Mouse (Mus musculus): ENCODE data around the gene Bcl6b. TPM values are rescaled to one million over a fixed set of nuclear protein-coding genes. Genes with fewer than 3 reads are reported as not detected.

Bcl6b gene
- total RNA-seq, 4 experiments from 2014 or later = 1.2 to 3.9 (median 2.3) TPM

DNA sequence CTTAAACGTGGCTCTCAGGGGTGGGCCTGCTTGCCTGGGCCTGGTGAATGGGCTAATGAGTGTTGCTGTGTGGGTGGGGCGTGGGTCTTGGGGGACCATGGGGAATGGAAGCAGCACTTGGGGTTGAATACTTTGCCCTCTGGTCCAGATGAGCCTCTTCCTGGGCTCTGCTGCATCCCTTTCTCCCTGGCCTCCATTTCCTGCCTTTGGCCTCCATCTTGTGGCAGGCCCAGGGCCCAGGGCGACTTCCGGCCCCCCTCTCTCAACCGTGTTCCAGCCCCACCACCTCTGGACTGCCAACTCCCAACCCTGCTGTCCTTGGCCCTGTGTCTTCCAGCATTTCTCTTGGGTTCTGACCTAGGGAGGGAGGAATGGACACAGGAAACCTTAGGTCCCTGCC, 4.4 kb upstream of the Bcl6b start:
- peak in 1 of 2 experiments; percentile 49 for DNase-seq (ENCODE audit: low spot score in 2 of 2)

DNA sequence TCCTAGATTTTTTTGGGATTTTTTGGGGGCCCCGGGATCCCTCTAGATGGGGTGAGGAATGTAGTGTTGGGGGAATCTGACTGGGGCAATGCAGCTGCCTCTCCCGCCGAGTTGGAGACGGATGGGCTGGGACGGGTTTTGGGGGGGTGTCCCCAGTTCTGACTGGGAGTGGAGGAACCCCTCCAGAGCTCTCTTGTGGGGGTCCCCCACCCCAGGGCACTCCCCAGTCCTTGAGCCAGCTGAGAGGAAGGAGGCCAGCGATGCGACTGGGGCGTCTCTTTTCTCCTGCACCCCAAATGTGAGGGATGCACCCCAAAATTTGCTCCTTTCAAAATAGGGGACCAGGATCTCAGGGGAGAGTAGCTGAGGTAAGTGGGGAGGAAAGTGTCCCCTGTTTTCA, 3.4 kb upstream of the Bcl6b start:
- no peak for DNase-seq (ENCODE audit: low spot score in 2 of 2)

DNA sequence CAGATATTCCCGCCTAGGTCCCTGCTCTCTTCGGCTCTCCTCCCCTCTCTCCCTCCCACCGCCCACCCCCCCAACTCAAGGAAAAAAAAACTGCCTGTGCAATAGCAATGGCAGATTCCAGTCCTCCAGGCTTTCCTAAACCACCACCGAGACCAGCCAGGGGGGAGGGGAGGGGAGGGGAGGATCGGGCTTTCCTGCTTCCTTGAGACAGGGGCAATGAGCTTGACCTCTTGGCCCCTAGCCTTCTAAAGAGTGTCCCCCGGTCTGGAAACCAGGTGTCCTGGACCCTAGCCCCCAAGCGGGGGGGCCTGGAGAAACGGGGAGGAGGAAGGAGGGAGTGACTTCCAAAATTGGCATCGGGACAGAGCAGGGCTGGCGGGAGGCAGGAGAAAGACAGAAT, 2.9 kb upstream of the Bcl6b start:
- DNase-seq (ENCODE audit: low spot score in 2 of 2) = no peak

DNA sequence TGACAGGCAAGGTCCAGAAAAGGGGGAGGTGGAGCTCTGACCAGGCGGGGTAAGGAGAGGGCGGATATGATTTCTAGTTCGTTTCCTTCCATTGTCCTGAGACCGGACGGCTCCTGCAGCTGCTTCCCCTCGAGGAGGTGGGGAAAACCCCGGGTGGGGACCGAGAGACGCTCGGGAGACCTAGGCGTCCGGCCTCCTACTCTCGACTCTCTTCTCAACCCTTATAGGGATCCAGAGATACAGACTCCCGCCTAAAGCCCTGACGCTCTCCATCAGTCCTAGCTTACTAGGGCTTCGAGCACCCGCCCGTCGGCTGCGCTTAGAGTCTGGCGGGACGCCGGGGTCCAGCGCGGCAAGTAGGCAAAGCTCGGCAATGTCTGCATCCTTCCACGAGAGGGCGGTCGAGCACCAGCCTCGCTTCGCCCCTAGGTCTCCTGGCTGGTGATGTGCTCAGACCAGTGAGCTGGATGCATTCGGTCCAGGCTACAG, 685 bp upstream of the Bcl6b start:
- peak; percentile 59 to 71 for DNase-seq (ENCODE audit: low spot score in 2 of 2)

DNA sequence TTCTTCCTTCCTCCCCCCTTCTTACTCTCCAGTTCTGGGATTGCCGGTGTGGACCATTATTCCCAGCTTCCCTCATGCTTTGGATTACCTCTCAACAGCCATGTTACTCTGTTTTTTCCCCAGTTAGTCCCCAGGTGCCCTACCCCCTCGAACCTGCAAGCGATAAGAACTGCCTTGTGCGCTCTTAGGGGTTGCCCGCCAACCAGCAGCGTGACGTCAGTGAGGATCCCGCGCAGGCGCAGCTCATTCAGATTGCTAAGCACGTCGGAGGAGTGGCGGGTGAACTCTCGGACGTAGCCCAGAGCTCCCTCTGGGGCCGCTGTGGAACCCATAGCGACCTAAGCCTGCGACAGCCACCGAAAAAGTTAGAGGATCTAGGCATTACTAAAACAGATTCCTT, 770 bp downstream of the Bcl6b start:
- DNase-seq (ENCODE audit: low spot score in 2 of 2) = peak; percentile 62 to 66

DNA sequence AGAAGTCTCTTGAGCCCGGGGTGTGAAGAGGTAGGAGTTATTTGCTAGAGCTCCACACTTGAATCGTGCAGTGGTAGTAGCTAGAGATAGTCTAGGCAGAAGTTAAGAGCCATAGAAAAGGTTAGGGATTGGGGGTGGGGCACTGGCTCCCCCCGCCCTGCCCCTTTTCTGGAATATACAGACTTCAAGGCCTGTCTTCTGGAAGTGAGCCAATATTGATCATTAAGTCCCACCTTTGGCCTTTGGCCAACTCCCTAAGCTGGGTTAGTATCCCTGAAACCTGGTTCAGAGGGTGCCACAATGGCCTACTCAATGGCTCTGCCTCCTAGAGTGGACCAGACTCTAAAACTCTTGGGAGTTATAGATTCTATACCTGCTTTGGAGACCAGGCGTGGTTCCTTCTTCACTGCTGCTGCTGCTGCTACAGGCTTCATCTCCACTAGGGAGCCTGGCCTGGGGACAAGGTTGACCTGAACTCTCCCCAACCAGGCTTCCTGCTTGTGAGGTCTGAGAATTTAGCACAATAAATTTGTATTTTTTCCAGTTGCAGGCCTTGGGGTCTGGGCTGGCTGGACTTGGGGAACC, 1.8 kb downstream of the Bcl6b start:
- DNase-seq (ENCODE audit: low spot score in 2 of 2) = no peak

DNA sequence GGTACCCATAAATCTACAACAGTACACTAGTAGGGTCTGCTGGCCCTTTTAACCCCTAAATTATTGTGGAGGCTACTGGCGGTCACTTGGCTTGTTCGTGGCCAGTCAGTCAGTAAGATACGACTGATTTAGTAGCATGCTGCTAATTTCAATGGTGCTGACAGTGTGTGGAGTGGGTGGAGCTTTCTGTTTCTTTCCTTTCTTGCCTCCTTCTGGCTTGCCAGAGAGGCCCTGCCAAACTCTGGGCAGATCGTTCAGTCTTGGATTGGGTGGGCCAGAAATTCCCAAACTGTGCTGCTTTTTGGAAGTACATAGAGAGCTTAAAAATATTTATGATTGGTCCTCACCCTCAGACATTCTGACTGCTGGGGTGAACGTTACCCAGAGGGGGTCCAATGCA, 2.5 kb downstream of the Bcl6b start:
- DNase-seq (ENCODE audit: low spot score in 2 of 2) = no peak

DNA sequence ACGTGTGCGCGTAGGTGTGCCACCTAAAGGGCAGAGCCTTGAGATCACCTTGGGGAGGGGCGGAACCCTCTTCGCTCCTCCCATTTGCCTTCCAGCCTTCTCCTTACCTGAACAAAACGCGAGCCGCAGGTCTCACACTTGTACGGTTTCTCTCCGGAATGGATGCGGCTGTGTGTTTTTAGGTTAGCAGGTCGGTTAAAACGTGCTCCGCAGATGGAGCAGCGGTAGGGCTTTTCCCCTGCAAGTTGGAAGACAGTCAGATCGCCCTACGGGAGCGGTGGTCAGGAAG, 3.1 kb downstream of the Bcl6b start:
- DNase-seq (ENCODE audit: low spot score in 2 of 2) = no peak

DNA sequence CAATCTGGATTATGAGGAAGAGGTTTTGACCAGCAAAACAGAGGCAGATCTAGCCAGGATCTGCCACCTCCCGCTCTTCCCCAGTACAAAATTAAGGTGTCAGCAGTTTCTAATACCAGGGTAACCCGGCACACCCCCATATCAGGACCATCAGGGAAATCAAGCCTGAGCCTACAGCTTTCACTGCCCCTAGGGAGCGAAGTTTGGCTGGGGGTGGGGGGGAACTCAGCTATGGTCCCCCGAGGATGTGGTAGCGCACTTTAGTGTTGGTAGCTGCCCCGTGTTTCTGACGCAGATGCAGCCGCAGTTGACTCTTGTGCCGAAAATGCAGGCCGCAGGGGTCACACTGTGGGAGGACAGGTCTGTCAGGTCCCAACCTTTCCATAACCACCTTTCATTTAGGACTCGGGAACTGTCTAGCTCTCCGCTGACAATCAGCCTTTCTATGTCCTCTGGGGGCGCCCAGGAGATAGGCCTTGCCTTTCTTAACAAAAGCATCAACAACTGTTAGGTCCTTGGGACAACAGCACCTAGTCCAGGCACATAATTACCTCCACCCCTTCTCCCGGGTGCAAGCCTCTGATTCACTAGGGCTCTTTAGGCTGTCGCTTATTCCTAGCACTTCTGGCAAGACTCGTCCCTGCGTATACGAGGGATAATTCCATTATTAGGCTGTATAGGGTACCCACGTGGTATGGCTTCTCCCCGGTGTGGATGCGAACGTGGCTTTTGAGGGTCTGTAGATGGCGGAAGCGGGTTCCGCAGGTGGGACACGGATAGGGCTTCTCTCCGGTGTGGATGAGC, 3.6 kb downstream of the Bcl6b start:
- no peak for DNase-seq (ENCODE audit: low spot score in 2 of 2)

DNA sequence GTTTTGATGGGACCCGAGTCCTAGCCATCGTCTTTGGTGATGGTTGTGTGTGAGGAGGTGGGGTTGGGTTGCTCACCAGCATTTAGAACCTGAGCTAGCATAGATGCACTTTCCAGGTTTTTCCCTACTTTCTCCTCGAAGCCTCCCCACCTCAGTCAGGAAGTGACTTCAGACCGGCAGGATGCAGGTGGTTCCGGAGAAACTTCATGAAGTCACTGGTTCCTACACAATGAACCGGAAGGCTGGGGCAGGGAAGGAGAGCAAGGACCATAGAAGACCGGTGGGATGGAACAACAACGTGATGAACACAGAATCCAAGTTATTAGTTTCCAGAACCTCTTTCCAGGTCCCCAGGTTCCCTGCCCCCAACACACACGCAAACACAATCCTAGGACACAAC, 5.9 kb downstream of the Bcl6b start:
- no peak for DNase-seq (ENCODE audit: low spot score in 2 of 2)

DNA sequence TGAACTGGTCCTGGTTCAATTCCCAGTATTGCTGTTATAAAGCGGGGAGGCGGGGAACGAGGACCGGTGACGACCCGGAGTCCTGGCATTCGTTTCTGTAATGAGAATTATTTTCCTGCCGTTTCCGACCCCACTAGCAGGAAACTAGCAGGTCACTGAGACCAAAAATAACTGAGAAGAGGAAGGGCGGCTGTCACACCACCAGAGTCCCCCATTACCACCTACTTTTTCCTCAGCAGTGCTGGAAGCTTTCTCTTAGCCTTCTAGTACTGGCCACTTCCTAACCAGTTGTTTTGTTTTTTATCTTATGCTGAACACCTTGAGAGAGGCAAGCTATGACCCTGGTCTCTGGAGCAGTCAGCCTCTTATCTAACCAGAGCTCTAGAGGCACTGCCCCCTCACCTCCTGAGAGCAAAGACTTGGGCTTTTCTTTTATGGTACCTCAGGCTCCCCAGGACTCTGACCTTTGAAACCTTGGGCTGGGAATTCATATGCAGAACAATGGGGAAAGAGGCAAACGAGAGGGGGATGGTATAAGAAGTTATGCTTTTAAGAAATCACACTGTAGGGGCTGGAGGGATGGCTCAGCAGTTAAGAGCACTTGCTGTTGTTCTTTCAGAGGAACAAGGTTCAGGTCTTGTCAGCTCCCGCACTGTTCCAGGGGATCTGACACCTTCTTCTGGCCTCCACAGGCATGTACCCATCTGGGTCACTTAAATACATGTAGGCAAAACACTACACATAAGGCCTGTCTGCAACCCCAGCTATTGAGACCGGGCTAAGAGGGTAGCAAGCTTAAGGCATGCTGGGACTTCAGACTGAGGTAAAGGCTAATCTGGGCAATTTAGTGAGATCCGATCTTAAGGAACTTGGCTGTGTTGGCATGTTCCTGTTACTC, 7.7 kb downstream of the Bcl6b start:
- DNase-seq (ENCODE audit: low spot score in 2 of 2) = no peak

DNA sequence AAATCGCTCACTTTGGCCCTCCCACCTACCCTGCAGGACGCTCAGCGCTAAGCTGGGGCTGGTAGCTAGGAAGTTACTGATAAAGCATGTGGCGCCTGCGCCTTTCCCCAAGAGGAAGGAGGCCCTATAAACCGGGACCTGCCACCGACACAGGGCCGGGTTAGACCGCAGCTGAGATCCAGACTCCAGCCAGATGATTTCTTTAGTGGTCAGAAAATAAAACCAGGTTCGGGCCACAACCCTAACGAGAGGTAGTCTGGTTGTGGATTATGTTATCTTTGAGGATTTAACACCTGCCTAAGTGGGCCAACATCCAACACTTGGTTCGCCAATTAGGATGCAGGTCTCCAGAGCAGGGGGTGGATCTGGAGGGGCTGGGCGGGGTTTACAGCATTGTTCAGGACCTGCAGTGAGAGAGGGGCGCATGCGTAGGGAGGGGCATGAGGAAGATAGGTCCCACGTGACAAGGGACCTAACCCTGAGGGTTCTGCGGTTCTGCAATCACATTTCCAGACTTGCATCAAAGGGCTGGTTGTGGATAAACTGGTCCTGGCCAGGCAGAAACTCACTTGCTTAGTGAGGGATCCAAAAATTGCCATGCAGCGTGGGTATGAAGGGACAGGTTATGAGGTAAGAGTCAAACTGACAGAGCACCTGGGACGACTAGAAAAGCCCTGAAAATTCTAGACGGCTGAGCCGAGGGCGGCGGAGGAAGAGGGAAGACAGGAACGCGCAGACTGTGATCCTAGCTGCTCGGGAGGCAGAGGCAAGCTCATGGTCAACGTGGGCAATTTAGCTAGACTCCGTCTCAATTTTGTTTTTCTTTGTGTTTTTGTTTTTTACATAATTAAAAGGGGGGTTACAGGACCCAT, 8.6 kb downstream of the Bcl6b start, which contains the start of gene Slc16a13:
Gene Slc16a13, minus strand, starts transcription at position 334 of the 872 bp plus-strand sequence.
- DNase-seq (ENCODE audit: low spot score in 2 of 2) = peak; percentile 67 to 80

DNA sequence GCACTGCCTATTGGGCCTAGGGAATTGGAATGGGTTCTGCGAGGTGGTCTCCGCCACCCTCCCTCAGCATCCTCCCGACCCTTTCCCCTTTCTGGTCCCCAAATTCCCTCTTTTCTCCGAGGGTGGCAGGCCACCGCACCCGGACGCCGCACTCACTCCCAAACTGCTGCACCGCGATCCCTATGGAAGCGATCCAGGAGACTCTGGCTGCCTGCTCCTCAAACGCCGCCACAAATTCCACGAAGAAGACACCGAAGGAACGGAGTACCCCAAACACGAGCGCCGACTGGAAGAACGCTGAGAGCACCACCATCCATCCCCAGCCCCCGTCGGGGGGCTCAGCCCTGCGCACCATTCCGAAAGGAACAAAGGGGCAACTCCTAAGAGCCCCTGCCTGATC, 9.3 kb downstream of the Bcl6b start:
- no peak for DNase-seq (ENCODE audit: low spot score in 2 of 2)

DNA sequence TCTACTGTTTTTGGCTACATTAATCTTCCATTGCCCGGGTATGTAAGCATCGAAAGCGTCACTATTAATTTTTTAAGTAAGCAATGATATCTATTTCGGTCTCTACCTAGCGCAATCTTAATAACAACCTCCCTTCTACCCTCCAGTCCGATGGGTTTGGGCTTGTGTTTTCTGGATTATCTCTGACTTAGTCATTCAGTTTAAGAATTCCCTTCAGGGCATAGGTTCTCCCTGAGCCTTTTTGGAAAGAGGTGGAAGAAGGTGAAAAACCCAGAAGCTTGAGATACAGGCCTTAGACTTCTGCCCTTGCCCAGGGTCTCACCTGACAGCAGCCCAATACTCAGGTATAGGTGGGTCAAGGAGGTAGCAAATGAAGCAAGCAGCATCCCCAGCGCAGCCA, 9.7 kb downstream of the Bcl6b start:
- DNase-seq (ENCODE audit: low spot score in 2 of 2) = no peak

DNA sequence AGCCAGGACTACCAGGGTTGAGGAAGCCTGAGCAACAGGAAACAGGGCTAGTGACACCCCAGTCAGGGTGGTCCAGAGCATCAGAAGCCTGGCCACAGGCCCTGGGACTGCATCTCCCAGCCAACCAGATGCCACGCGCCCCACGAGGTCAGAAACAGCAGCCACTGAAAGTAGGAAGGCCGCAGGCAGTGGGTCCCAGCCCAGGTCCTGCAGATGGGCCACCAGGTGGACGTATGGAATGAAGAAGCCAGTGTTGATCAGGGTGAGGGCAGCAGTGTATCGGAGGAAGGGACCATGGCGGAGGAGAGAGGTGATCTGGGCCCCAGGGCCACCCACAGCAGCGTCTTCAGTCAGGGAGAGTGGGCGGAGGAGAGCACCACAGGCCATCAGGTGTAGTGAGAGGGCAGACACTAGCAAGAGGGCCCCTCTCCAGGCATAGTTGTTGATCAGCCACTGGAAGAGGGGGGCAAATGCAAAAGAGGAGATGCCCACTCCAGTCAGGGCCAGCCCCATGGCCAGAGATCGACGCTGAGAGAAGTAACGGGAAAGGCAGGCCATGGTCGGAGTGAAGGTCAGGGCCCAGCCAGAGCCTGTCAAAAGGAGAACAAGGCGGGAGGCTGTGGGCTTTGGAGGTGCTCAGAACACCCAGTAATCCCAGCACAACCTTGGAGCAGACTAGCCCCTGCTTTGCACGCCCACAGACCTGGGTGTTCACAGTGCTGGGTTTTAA, 10.7 kb downstream of the Bcl6b start:
- no peak for DNase-seq (ENCODE audit: low spot score in 2 of 2)

DNA sequence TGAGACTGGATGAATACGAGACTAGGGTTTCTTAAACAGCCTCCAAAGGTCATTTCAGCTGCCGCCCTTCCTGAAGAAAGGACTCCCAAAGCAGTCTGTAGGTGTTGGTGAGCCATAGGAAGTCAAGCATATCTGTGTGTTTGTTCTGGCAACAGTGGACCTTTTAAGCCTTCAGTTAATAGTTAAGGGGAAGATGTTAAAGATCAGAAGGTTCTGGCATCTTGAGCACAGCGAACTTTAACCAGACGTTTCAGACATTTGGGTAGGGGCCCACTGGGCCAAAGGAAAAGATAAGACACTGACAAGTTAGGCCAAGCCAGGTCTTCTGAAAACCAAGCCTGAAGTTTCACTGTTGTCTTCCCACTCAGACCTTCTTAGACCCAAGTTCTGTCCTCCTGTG, 11.6 kb downstream of the Bcl6b start:
- no peak for DNase-seq (ENCODE audit: low spot score in 2 of 2)

DNA sequence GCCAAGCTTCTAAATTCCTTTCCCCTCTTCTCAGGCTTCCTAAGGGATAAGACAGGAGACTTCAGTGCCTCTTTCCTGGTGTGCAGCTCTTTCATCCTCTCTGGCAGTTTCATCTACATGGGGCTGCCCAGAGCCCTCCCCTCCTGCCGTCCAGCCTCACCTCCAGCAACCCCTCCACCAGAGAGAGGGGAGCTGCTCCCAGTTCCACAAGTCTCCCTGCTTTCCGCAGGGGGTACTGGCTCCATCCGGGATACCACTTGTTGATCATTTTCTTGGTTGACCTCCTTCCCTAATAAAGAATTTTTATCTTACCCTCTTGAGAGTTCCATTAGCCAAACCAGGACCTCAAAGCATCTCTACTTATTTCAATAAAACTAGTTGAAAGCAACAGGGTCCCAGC, 13.5 kb downstream of the Bcl6b start:
- DNase-seq (ENCODE audit: low spot score in 2 of 2) = no peak

DNA sequence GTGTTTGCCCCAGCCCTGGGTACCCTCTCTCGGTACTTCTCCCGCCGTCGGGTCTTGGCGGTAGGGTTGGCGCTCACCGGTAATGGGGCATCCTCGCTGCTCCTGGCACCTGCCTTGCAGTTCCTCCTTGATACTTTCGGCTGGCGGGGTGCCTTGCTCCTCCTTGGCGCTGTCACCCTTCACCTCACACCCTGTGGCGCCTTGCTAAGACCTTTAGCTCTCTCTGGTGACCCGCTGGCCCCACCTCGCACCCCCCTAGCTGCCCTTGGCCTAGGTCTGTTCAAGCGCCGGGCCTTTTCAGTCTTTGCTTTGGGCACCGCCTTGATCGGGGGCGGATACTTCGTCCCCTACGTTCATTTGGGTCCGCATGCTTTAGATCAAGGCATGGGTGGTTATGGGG, 14.3 kb downstream of the Bcl6b start:
- DNase-seq (ENCODE audit: low spot score in 2 of 2) = no peak

DNA sequence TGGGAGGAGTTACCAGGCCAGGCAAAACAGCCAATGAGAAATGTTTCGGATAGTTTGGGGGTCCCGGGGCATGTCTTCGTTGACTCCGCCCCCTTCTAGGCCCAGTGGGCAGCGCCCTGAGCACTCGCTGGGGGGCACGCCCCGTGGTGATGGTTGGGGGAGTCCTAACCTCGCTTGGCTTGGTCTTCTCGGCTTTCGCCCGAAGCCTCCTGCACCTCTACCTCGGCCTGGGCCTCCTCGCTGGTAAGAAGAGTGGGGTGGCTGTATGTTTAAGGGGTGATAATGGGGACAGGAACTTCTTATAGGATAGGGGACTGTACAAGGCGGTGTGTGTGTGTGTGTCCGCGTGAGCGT, 14.8 kb downstream of the Bcl6b start:
- DNase-seq (ENCODE audit: low spot score in 2 of 2) = no peak

DNA sequence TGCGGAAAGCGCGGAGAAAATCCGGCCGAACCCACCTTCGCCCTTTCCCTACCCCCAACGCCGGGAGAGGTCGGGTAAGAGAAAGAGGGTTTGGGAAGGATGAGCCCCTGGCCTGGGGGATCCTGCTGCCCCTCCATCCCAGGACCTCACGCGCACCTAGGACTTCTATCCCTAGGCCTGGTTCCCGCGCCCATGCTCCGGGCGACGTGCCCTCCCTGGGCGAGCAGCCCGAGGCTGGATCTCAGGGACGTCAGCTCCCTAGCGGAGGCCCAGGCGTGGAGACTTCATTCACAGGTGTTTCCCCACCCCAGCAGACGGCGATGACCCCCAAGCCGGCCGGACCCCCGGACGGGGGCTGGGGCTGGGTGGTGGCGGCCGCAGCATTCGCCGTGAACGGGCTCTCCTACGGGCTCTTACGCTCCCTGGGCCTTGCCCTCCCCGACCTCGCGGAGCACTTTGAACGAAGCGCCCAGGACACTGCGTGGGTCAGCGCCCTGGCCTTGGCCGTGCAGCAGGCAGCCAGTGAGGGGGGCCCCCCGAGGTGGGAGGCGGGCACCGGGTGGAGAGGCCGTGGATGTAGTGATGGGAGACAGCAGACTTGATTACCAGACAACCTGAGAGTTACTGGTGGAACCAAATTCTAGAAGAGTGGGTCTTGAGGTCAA, 15.3 kb downstream of the Bcl6b start:
- no peak for DNase-seq (ENCODE audit: low spot score in 2 of 2)

Data from gastrocnemius, adult 8-10 months (tissue).